Mouse (Mus musculus) thymus, postnatal 10 days (tissue): ENCODE measurements around the gene Nfib.

ENCODE experiments used
- DNase-seq, 2 experiments: peaks; one replicate each; pipeline ENCODE4 v3.0.0; 2021; ENCODE audit warnings: low spot score in 2 of 2

Gene Nfib

GRCm38 (mm10) chr4:82359110-82359509 lies 346.4 kb downstream of the Nfib start:
- DNase-seq, result no peak

GRCm38 (mm10) chr4:82349006-82349405 lies 356.5 kb downstream of the Nfib start:
- no peak for DNase-seq

- no peak for DNase-seq
These were observed 360.8 kb downstream of the Nfib start for GRCm38 (mm10) chr4:82344787-82345186.

GRCm38 (mm10) chr4:82344224-82344623 lies 361.3 kb downstream of the Nfib start:
- DNase-seq, result no peak

GRCm38 (mm10) chr4:82338930-82339329 lies 366.6 kb downstream of the Nfib start:
- no peak for DNase-seq

GRCm38 (mm10) chr4:82338481-82338880 lies 367.1 kb downstream of the Nfib start:
- no peak for DNase-seq

- no peak for DNase-seq
These were observed 368.6 kb downstream of the Nfib start for GRCm38 (mm10) chr4:82336951-82337381.

- no peak for DNase-seq
These were observed 370.2 kb downstream of the Nfib start for GRCm38 (mm10) chr4:82335266-82335865.

- no peak for DNase-seq
These were observed 372.1 kb downstream of the Nfib start for GRCm38 (mm10) chr4:82333413-82333812.

GRCm38 (mm10) chr4:82330095-82330494 lies 375.5 kb downstream of the Nfib start:
- no peak for DNase-seq

- no peak for DNase-seq
These were observed 379.4 kb downstream of the Nfib start for GRCm38 (mm10) chr4:82326140-82326529.

GRCm38 (mm10) chr4:82325409-82326139 lies 380.0 kb downstream of the Nfib start:
- no peak for DNase-seq

- no peak for DNase-seq
These were observed 380.6 kb downstream of the Nfib start for GRCm38 (mm10) chr4:82324977-82325376.

- no peak for DNase-seq
These were observed 384.5 kb downstream of the Nfib start for GRCm38 (mm10) chr4:82321008-82321407.

GRCm38 (mm10) chr4:82319388-82319787 lies 386.2 kb downstream of the Nfib start:
- DNase-seq, result no peak

- DNase-seq, result no peak
These were observed 389.4 kb downstream of the Nfib start for GRCm38 (mm10) chr4:82316168-82316567.

- no peak for DNase-seq
These were observed 389.8 kb downstream of the Nfib start for GRCm38 (mm10) chr4:82315710-82316109.

- no peak for DNase-seq
These were observed 394.4 kb downstream of the Nfib start for GRCm38 (mm10) chr4:82310924-82311734.

- no peak for DNase-seq
These were observed 399.5 kb downstream of the Nfib start for GRCm38 (mm10) chr4:82306045-82306444.

GRCm38 (mm10) chr4:82304148-82304871 lies 401.2 kb downstream of the Nfib start:
- DNase-seq, result no peak

GRCm38 (mm10) chr4:82303362-82303900 lies 402.1 kb downstream of the Nfib start:
- DNase-seq, result no peak

GRCm38 (mm10) chr4:82302901-82303300 lies 402.6 kb downstream of the Nfib start:
- no peak for DNase-seq
